Mouse (Mus musculus): ENCODE measurements around the gene Nop9.

The Nop9 gene

GRCm38 (mm10) chr14:55727889-55728685 is 17.4 kb upstream of the Nop9 start:
- DNase-seq (ENCODE audit: low read depth, low spot score) = no peak

DNA sequence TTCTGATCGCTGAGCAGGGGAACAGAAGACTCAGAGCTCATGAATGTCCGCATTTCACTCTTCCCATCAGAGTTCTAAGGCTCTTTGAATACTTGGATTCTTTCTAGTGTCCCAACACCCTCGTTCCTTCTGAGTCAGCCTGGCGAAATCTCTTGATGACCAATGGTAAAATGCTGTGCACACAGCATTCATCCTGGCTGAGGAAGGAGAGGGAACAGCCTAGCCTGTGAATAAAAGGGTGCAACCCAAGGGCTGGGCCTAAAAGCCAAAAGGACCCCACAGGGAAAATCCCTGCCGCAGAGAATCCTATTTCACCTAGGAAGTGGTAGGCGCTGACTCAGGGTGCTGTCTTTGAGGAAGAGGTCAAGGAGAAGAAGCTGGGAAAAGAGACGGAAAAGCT is 15.4 kb upstream of the Nop9 start:
- DNase-seq (ENCODE audit: low read depth, low spot score) = no peak

GRCm38 (mm10) chr14:55730531-55731032 is 14.9 kb upstream of the Nop9 start:
- no peak for DNase-seq (ENCODE audit: low read depth, low spot score)

GRCm38 (mm10) chr14:55733889-55734288 is 11.6 kb upstream of the Nop9 start:
- no peak for DNase-seq (ENCODE audit: low read depth, low spot score)

GRCm38 (mm10) chr14:55734869-55735268 is 10.6 kb upstream of the Nop9 start:
- DNase-seq (ENCODE audit: low read depth, low spot score) = no peak

DNA sequence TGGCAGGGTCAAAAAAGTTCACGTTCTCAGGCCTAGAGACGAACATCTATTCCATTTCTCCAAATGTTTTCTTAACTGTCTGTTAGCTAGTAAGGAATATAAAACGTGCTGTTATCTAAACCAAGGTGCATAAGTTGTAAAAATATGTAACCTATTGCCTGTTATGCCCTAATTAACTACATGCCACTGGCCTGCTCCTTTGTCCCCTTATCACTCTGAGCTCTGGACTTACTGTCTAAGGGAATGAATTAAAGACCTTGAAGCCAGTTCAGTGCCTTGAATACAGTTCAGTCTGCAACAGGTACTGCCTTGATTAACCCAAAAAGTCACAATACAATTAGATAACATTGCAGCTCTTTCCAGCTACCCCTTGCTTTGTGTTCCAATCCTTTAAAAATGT is 10.2 kb upstream of the Nop9 start:
- no peak for DNase-seq (ENCODE audit: low read depth, low spot score)

DNA sequence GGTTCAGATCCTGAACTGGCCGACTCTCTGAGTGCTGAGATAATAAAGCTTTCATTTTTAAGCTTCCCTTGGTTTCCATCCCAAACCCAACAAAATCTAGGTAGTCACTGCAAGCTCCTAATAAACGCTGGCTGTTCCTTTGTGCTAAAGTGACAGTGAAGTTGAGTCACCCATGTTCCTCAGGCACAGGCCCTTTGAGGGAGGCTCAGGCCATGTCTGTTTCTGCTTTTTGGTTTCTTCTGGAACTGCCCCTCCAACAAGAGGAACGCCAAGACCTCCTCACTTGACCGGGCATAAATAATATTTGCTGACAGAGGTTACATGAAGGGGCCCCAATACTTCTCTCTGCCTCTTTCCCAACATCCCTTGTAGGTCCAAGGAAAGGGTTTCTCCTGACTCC is 9.7 kb upstream of the Nop9 start:
- DNase-seq (ENCODE audit: low read depth, low spot score) = no peak

DNA sequence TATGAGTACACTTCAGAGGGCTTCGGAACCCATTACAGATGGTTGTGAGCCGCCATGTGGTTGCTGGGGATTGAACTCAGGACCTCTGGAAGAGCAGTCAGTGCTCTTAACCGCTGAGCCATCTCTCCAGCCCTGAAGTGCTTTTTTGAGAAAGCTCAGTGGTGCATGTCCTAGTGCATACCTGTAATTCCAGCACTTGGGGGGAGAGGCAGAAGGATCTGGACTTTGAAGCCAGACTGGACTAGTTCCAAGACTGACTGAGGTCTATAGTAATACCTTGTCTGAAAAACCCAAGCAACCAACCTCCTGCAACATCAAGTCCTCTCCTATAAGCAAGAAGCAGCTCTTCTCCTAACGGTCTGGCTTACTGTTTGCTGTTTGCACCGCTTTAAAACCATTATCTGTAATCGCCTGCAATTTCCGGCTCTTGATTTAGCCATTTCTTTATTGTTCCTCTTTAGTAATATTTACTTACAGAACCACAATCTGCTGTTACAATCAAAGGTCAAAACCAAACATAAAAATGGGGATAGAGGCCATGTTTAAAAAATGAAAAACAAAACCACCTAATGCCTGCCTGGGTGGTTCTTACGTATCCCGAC is 8.3 kb upstream of the Nop9 start:
- no peak for DNase-seq (ENCODE audit: low read depth, low spot score)

GRCm38 (mm10) chr14:55743711-55744110 is 1.8 kb upstream of the Nop9 start:
- peak; percentile 82 for DNase-seq (ENCODE audit: low read depth, low spot score)

- no peak for DNase-seq (ENCODE audit: low read depth, low spot score)
Observed at GRCm38 (mm10) chr14:55745861-55746237, 356 bp downstream of the Nop9 start.

GRCm38 (mm10) chr14:55747051-55747847 is 1.8 kb downstream of the Nop9 start:
- peak; percentile 40 for DNase-seq (ENCODE audit: low read depth, low spot score)

DNA sequence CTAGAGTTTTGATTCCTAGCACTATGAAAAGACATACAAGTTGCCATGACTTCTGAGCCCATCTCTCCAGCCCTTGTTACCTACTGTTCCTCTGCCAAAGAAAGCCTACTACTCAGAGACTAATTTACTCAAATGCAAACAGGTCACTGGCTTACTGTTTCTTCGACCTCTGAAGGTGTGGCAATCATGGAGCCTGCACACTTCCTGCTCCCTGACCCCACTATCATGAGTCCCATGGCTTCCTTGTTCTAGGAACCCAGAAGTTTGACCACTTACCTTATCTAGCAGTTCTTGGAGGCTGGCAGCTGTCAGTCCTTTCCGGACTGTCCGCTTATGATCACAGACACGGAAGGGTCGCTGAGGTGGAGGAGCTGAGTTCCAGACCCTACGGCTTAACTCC is 12.1 kb downstream of the Nop9 start:
- DNase-seq (ENCODE audit: low read depth, low spot score) = no peak

GRCm38 (mm10) chr14:55758363-55758784 is 12.9 kb downstream of the Nop9 start, which contains the start of gene Cideb:
TSS of gene Cideb (minus strand) at chr14:55758458.
- DNase-seq (ENCODE audit: low read depth, low spot score) = peak; percentile 79

GRCm38 (mm10) chr14:55760156-55760555 is 14.7 kb downstream of the Nop9 start:
- peak; percentile 84 for DNase-seq (ENCODE audit: low read depth, low spot score)

- no peak for DNase-seq (ENCODE audit: low read depth, low spot score)
Observed at GRCm38 (mm10) chr14:55761163-55761562, 15.7 kb downstream of the Nop9 start, which contains the start of gene Ltb4r2. TSS of gene Ltb4r2 (plus strand) at chr14:55761428.

GRCm38 (mm10) chr14:55762001-55762821 is 16.7 kb downstream of the Nop9 start:
- DNase-seq (ENCODE audit: low read depth, low spot score) = peak; percentile 66

DNA sequence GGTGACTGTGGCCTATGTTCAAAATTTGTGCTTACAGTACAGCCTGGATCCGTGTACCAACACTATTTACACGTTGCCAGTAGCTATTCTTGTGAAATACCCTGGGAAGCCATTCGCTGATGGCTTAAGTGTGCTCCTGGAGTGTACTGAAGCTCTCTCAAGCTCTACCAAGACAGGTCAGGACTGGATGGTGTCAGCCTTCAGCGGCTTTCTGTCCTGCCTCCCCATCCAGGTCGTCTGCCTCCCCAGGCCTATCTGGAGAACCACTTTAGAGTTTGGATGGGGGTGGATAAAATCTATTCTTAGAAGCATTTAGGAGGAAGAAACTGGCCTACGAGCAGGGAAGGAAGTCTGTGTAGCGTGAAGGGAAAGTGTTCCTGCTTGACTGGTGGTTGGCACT is 17.7 kb downstream of the Nop9 start:
- no peak for DNase-seq (ENCODE audit: low read depth, low spot score)

DNA sequence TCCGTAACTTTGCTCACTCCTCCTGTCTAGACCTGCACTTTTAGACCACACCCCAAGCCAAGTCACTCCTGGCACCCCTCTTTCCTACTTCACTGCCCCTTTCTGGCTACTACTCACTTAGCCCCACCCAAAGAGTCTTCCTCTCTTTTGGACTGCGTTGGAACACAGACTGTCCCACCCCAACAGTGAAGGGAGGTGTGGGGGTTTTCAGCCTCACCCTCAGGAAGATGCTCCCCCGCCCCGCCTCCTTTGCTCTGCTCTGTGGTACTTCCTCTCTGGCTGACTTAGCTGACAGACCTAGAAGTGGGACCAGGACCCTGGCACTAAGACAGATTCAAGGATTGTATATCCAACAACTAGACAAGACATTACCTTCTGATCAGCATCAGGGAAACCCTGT is 20.2 kb downstream of the Nop9 start, which contains the start of gene Ltb4r1:
Gene Ltb4r1, plus strand, starts transcription at position 267 of the 400 bp plus-strand sequence.
- DNase-seq (ENCODE audit: low read depth, low spot score) = no peak

DNA sequence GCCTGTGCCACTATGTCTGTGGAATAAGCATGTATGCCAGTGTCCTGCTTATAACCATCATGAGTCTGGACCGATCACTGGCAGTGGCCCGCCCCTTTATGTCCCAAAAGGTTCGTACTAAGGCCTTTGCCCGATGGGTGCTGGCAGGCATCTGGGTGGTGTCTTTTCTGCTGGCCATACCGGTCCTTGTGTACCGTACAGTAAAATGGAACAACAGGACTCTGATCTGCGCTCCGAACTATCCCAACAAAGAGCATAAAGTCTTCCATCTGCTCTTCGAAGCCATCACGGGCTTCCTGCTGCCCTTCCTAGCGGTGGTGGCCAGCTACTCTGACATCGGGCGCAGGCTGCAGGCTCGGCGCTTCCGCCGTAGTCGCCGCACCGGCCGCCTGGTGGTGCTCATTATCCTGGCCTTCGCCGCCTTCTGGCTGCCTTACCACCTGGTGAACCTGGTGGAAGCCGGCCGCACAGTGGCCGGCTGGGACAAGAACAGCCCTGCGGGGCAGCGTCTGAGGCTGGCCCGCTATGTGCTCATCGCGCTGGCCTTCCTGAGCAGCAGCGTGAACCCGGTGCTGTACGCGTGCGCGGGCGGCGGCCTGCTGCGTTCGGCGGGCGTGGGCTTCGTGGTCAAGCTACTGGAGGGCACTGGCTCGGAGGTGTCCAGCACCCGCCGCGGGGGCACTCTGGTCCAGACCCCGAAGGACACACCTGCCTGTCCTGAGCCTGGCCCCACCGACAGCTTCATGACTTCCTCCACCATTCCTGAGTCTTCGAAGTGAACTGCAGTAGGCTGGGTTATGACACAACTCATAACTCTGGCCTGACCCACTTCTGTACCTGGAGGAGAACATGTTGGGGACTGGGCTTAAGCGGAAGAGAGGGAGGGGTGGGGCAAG is 22.3 kb downstream of the Nop9 start:
- no peak for DNase-seq (ENCODE audit: low read depth, low spot score)

DNA sequence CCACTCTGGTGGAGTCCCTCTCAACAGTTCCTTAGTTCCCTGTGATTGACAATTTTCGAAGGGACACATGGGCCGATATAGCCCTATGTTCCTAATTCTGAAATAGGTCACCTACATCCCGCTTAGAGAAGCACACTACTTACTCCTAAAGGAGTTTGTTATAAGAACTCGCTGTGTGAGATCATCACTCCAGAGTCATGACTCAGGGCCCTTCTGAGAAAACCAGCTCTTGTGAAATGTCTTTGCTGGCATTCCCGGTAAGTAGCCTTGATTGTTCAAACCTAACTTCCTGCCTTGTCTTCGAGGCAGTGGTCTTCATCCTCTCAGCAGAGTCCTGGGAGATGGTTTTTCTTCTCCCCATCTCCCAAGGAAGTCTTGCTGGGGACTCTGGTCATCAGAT is 23.1 kb downstream of the Nop9 start:
- no peak for DNase-seq (ENCODE audit: low read depth, low spot score)
